Mouse (Mus musculus) granulocyte monocyte progenitor cell, adult 5-6 weeks (primary cell): Measurements from ENCODE around the gene Hyal3. TPM values are rescaled to one million over a fixed set of nuclear protein-coding genes. Genes with fewer than 3 reads are reported as not detected.

Experiments used
- ATAC-seq: replicated peaks from 2 replicates; pipeline ENCODE4 v1.8.0; 2016; ENCODE audit warnings: mild to moderate bottlenecking, moderate TSS enrichment, inconsistent platforms; ENCODE audit not compliant: poor library complexity, severe bottlenecking
- total RNA-seq, 2 experiments: library from RNA; stranded (forward) in 1 of 2; stranded (reverse) in 1 of 2; fragments of 200-712, 200-1000 nt in 1 of 2; fragments of >200 nt in 1 of 2; fragmentation: Nextera tagmentation in 1 of 2; gene quantifications; 2 replicates each; pipeline ENCODE4 v1.2.3; 2014 to 2017

The Hyal3 gene
- total RNA-seq, 2 experiments from 2014 or later = 0.46 TPM; not detected in 1

- peak; percentile 83 for ATAC-seq
Observed at GRCm38 (mm10) chr9:107612191-107612944, 31.8 kb downstream of the Hyal3 start.

GRCm38 (mm10) chr9:107612945-107613569 is 32.4 kb downstream of the Hyal3 start:
- ATAC-seq = no peak; the same call in 1 of the 2 replicates

GRCm38 (mm10) chr9:107615035-107615434 is 34.4 kb downstream of the Hyal3 start:
- ATAC-seq = no peak

GRCm38 (mm10) chr9:107617461-107617860 is 36.8 kb downstream of the Hyal3 start:
- ATAC-seq = no peak

DNA sequence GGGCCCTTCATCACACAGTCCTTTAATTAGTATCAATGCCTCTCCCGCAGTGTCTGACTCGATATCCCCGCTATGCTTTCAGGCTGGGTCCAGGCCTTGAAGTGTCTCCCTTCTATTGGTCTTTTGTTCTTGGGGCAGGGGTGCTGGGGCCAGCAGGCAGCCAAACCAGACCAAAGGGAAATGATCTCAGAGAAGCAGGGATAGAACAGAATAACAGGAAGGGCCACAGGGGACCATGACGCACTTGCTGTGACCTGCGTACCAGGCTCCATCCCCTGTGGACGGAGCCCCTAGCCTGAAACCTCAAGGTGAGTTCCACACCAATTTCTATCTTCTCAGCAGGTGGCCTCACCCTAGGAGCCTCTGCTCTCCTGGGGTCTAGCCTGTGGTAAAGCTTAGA is 37.5 kb downstream of the Hyal3 start:
- ATAC-seq = no peak

- ATAC-seq = no peak
Observed at GRCm38 (mm10) chr9:107618778-107619545, 38.3 kb downstream of the Hyal3 start.

- ATAC-seq = no peak
Observed at GRCm38 (mm10) chr9:107619546-107619879, 38.9 kb downstream of the Hyal3 start.

DNA sequence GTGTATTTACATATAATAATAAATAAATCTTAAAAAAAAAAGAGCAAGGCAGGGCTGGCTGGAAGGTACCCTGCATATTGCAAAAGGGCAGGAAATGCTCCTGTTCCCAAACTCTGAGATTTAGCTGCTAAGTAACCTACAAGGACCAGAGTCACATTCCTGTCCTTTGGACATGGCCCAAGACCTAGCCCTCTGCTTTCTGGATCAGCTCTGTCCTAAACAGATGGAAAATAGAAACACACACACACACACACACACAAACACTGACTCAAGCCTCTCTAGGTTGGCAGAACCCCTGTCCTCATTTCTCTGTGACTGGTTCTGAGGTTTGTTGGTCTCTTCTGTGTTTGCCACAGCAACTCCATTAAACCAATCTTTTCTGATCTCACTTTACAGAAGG is 40.3 kb downstream of the Hyal3 start:
- no peak for ATAC-seq

DNA sequence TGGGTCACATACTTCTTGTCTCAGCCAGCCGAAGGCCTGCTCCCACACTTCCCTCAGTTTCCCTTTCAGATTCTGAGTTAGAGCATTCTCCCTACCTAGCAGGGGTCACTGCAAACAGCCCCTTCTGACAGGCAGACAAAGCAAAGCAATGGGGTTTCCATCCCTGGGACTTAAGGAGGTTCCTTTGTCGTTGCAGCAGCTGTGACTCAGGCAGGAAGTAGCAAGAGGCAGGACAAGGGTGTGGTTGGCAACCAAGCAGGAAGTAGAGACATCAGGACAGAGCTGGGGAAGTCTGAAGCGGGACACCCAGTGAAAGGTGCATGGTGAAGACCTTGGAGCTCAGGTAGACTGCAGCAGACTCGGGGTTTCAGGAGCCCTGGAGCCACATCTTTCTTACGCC is 43.9 kb downstream of the Hyal3 start:
- ATAC-seq = peak; percentile 70

- ATAC-seq = peak; percentile 1; the same call in 1 of the 2 replicates
Observed at GRCm38 (mm10) chr9:107624951-107625350, 44.3 kb downstream of the Hyal3 start.

- ATAC-seq = no peak
Observed at GRCm38 (mm10) chr9:107625351-107626128, 44.9 kb downstream of the Hyal3 start.

DNA sequence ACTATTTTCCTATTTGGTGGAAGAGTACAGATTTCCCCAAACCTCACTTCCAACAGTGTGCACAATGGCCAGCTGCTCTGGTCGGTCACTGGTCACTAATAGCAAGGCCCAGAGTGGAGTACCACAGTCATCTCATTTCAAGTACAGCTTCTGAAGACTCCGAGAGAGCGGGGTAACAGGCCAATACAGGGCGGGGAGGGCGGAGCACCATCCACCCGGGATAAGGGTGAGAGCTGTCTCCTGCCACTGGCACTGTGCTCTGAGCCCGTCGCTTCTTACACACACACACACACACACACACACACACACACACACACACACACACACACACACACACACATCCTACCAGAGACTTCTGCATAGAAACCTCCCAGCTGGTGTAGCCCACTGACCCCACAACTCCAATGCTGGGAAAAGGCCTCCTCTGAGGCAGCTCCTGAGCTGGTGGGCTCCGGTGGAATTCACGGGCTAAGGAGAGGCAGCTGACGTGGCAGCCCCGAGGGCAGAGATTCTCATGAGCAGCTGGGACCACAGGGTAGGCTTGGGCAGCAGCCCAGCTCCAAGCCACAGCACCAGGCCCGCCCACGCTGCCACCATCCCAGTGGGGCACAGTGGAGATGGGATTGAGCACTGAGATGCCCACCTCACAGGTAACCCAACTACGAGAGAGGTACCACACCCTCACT is 45.7 kb downstream of the Hyal3 start:
- no peak for ATAC-seq

GRCm38 (mm10) chr9:107626844-107627277 is 46.2 kb downstream of the Hyal3 start:
- ATAC-seq = peak; percentile 30

- no peak for ATAC-seq
Observed at GRCm38 (mm10) chr9:107627387-107628255, 47.0 kb downstream of the Hyal3 start.

DNA sequence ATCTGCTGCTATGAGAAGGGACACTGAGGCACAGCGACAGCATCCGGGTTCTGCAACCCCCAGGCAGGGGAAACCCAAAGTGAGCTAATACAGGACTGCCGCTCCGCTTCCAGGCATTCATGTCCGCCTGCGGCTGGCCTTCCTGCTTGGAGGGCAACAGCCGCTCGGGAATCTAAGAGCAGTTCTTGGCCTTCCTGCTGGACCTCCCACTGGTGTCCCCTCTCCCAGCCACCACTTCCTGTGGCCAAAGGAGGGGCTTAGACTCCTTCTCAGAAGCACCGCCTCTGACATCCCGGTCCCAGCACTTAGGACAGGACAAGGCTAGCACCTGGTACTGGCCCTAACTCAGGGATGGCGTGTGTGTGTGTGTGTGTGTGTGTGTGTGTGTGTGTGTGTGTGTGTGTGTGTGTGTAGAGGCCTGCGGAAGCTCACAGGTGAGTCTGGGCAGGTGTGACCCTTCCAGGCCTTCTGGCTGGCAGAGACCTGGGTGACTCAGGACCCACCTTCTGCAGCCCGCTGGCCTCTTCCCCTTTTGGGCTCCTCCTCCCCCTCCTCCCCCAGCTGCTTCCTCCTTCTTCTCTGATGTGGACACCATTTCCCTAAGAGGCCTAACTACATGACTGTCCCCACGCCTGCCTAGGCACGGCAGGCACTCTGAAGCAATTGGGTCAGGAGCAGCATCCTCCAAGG is 48.2 kb downstream of the Hyal3 start:
- peak; percentile 64 for ATAC-seq

DNA sequence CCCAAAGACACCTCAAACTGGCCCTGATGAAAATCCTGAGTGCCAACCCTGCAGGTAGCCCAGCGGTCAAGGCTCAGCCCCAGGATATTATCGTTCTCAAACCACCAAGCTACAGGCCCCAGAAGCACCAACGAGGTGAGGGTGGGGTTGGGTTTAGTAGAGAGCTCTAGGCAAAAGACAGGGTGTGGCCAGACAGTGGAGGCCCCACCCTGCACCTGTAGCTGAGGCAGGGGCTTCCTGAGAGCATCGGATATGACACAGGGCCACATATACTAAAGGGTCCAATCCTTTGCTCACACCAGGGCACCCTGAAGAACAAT is 48.8 kb downstream of the Hyal3 start:
- ATAC-seq = no peak

- no peak for ATAC-seq
Observed at GRCm38 (mm10) chr9:107629901-107630425, 49.3 kb downstream of the Hyal3 start.

- no peak for ATAC-seq
Observed at GRCm38 (mm10) chr9:107630576-107630975, 50.0 kb downstream of the Hyal3 start.
